Mouse (Mus musculus): ENCODE data around the gene Zfhx2. TPM values are rescaled to one million over a fixed set of nuclear protein-coding genes. Genes with fewer than 3 reads are reported as not detected.

The Zfhx2 gene
- total RNA-seq, 2 experiments from 2014 or later: 3.4 to 3.9 TPM

Other genes starting within 250 kb of the Zfhx2 start
- 1 to 10 TPM; 5.2 to 8.8 TPM for gene Homez, start 221.4 kb downstream of the Zfhx2 start, total RNA-seq (2021)
- 1 to 10 TPM; 2.6 to 2.9 TPM for gene Ppp1r3e, start 214.8 kb downstream of the Zfhx2 start, total RNA-seq (2021)
- gene Bcl2l2, start 208.9 kb downstream of the Zfhx2 start, total RNA-seq (2021): 10 to 100 TPM; 42.1 to 43.4 TPM
- 1 to 10 TPM; 3.5 to 6.6 TPM for gene Gm20521, start 208.9 kb downstream of the Zfhx2 start, total RNA-seq (2021)
- 10 to 100 TPM; 45.8 to 51.0 TPM for gene Pabpn1, start 199.8 kb downstream of the Zfhx2 start, total RNA-seq (2021)
- gene Slc22a17, start 179.2 kb downstream of the Zfhx2 start, total RNA-seq (2021): 1 to 10 TPM; 2.0 to 2.7 TPM
- 1 to 10 TPM; 2.5 to 2.8 TPM for gene Efs, start 166.2 kb downstream of the Zfhx2 start, total RNA-seq (2021)
- gene Il25, start 159.6 kb downstream of the Zfhx2 start, total RNA-seq (2021): not detected
- gene Cmtm5, start 156.1 kb downstream of the Zfhx2 start, total RNA-seq (2021): under 1 TPM in 1 of 2 experiments, not detected in 1; 0.46 TPM
- gene Myh6, start 125.4 kb downstream of the Zfhx2 start, total RNA-seq (2021): over 10,000 TPM; 23,066 to 24,862 TPM
- gene Gm17428, start 115.4 kb downstream of the Zfhx2 start, total RNA-seq (2021): not detected
- 1,000 to 10,000 TPM; 2,242 to 2,437 TPM for gene Myh7, start 97.7 kb downstream of the Zfhx2 start, total RNA-seq (2021)
- 10 to 100 TPM; 25.6 to 29.3 TPM for gene Ngdn, start 76.9 kb downstream of the Zfhx2 start, total RNA-seq (2021)
- gene Thtpa, start 2.5 kb upstream of the Zfhx2 start, total RNA-seq (2021): 10 to 100 TPM; 12.6 to 13.0 TPM
- 1 to 10 TPM; 3.9 to 6.2 TPM for gene Ap1g2, start 14.3 kb upstream of the Zfhx2 start, total RNA-seq (2021)
- under 1 TPM; 0.14 TPM for gene Jph4, start 24.6 kb upstream of the Zfhx2 start, total RNA-seq (2021)
- not detected for gene Dhrs2, start 129.7 kb upstream of the Zfhx2 start, total RNA-seq (2021)